Mouse (Mus musculus) urinary bladder, adult 2 months (tissue): ENCODE data around the gene 9330182L06Rik. TPM values are rescaled to one million over a fixed set of nuclear protein-coding genes. Genes with fewer than 3 reads are reported as not detected.

ENCODE experiments used
- polyA plus RNA-seq: library from polyadenylated mRNA; depleted of rRNA; stranded (reverse); fragments of >200 nt; gene quantifications from 2 replicates; pipeline ENCODE4 v1.2.3, GENCODE M21; 2012; rRNA removed

Gene 9330182L06Rik
- polyA plus RNA-seq, 1 experiment, result 3.8 TPM

Other genes with a start within 250 kb of the 9330182L06Rik start
- gene Tmem243, start 165.4 kb upstream of the 9330182L06Rik start, polyA plus RNA-seq, result 24.8 and 28.8 TPM in 2 replicates
- gene Dmtf1, start 104.3 kb upstream of the 9330182L06Rik start, polyA plus RNA-seq, result 37.6 and 49.0 TPM in 2 replicates